Mouse (Mus musculus) MEL (cell line): ENCODE data around the gene Gm20431. TPM values are rescaled to one million over a fixed set of nuclear protein-coding genes. Genes with fewer than 3 reads are reported as not detected.

ENCODE experiments used
- DNase-seq: peaks from one replicate; pipeline ENCODE4 v3.0.0; 2011; ENCODE audit warnings: low read depth, low spot score
- H3K27ac ChIP-seq: 2 replicates; pipeline ENCODE4 v1.5.1; 2012; ENCODE audit warnings: low read depth, mild to moderate bottlenecking, control low read depth, low read length, moderate library complexity; ENCODE audit not compliant: control insufficient read depth
- H3K27me3 ChIP-seq, 2 experiments: fragments of 150-350 bp in 1 of 2; sonication (generic) in 1 of 2; 2 replicates each; pipeline ENCODE4 v1.6.1; 2012; ENCODE audit warnings: low read length in 2 of 2, mild to moderate bottlenecking in 2 of 2, improper control_type of control experiment in 1 of 2, moderate library complexity in 1 of 2; ENCODE audit not compliant: insufficient read depth in 2 of 2, control insufficient read depth in 1 of 2
- H3K36me3 ChIP-seq, 2 experiments: 2 replicates each; pipeline ENCODE4 v1.6.1; 2012 to 2014; ENCODE audit warnings: low read length in 2 of 2, improper control_type of control experiment in 1 of 2, inconsistent platforms in 1 of 2, mild to moderate bottlenecking in 1 of 2; ENCODE audit not compliant: insufficient read depth in 2 of 2, control insufficient read depth in 1 of 2
- H3K4me1 ChIP-seq, 2 experiments: fragments of 150-350 bp in 1 of 2; sonication (generic) in 1 of 2; 2 replicates each; pipeline ENCODE4 v1.6.1; 2012; ENCODE audit warnings: low read length in 2 of 2, improper control_type of control experiment in 1 of 2, mild to moderate bottlenecking in 1 of 2; ENCODE audit not compliant: insufficient read depth in 2 of 2, control insufficient read depth in 1 of 2
- H3K4me3 ChIP-seq, 2 experiments: fragments of 150-350 bp in 1 of 2; sonication (generic) in 1 of 2; 2 replicates each; pipeline ENCODE4 v1.5.1; 2012; ENCODE audit warnings: low read depth in 2 of 2, low read length in 2 of 2, mild to moderate bottlenecking in 2 of 2, moderate library complexity in 2 of 2, control low read depth in 1 of 2, improper control_type of control experiment in 1 of 2; ENCODE audit not compliant: control insufficient read depth in 1 of 2, insufficient read depth in 1 of 2
- H3K79me2 ChIP-seq: 2 replicates; pipeline ENCODE4 v1.6.1; 2012; ENCODE audit warnings: mild to moderate bottlenecking, low read length, moderate library complexity; ENCODE audit not compliant: control insufficient read depth, poor library complexity, insufficient read depth
- H3K9ac ChIP-seq: 2 replicates; pipeline ENCODE4 v1.6.1; 2012; ENCODE audit warnings: low read depth, mild to moderate bottlenecking, control low read depth, low read length, moderate library complexity; ENCODE audit not compliant: control insufficient read depth, poor library complexity, severe bottlenecking
- H3K9me3 ChIP-seq: fragments of 150-350 bp; sonication (generic); replicated peaks from 2 replicates; pipeline ENCODE4 v1.6.1; 2012; ENCODE audit warnings: mild to moderate bottlenecking, low read length, improper control_type of control experiment, moderate library complexity; ENCODE audit not compliant: insufficient read depth
- BHLHE40 ChIP-seq: IDR thresholded peaks from 2 replicates; pipeline ENCODE4 v1.6.1; 2012; ENCODE audit warnings: low read depth, mild to moderate bottlenecking, inconsistent platforms, low read length, improper control_type of control experiment, borderline replicate concordance
- ETS1 ChIP-seq: IDR thresholded peaks from 2 replicates; pipeline ENCODE4 v1.6.1; 2012; ENCODE audit warnings: low read depth, mild to moderate bottlenecking, inconsistent platforms, low read length, improper control_type of control experiment, moderate library complexity
- GATA1 ChIP-seq: IDR thresholded peaks from 2 replicates; pipeline ENCODE4 v1.6.1; 2011; ENCODE audit warnings: low read depth, low read length, improper control_type of control experiment
- JUND ChIP-seq: IDR thresholded peaks from 2 replicates; pipeline ENCODE4 v1.6.1; 2011; ENCODE audit warnings: low read depth, mild to moderate bottlenecking, improper control_type of control experiment, low read length
- KAT2A ChIP-seq: conservative IDR thresholded peaks from 2 replicates; pipeline ENCODE4 v1.6.1; 2012; ENCODE audit warnings: low read depth, low read length, improper control_type of control experiment, inconsistent platforms
- MAZ ChIP-seq: IDR thresholded peaks from 2 replicates; pipeline ENCODE4 v1.6.1; 2012; ENCODE audit warnings: low read depth, mild to moderate bottlenecking, inconsistent platforms, low read length, improper control_type of control experiment
- MXI1 ChIP-seq: IDR thresholded peaks from 2 replicates; pipeline ENCODE4 v1.6.1; 2011; ENCODE audit warnings: mild to moderate bottlenecking, low read depth, low read length, improper control_type of control experiment
- MYC ChIP-seq: IDR thresholded peaks from 2 replicates; pipeline ENCODE4 v1.6.1; 2011; ENCODE audit warnings: low read depth, mild to moderate bottlenecking, low read length, improper control_type of control experiment, moderate library complexity
- NELFE ChIP-seq: IDR thresholded peaks from 2 replicates; pipeline ENCODE4 v1.6.1; 2011; ENCODE audit warnings: low read depth, low read length, improper control_type of control experiment
- NRF1 ChIP-seq: IDR thresholded peaks from 2 replicates; pipeline ENCODE4 v1.6.1; 2014; ENCODE audit warnings: low read depth, mild to moderate bottlenecking, inconsistent platforms, low read length, improper control_type of control experiment, moderate library complexity; ENCODE audit not compliant: poor library complexity, insufficient read depth, severe bottlenecking
- POLR2A ChIP-seq, 2 experiments: IDR thresholded peaks; 2 replicates each; pipeline ENCODE4 v1.6.1; 2011 to 2012; ENCODE audit warnings: low read length in 2 of 2, mild to moderate bottlenecking in 2 of 2, control low read depth in 1 of 2, improper control_type of control experiment in 1 of 2, low read depth in 1 of 2, moderate library complexity in 1 of 2; ENCODE audit not compliant: control insufficient read depth in 1 of 2, insufficient read depth in 1 of 2, poor library complexity in 1 of 2
- RAD21 ChIP-seq: IDR thresholded peaks from 2 replicates; pipeline ENCODE4 v1.6.1; 2011; ENCODE audit warnings: mild to moderate bottlenecking, low read depth, low read length, improper control_type of control experiment
- SIN3A ChIP-seq: IDR thresholded peaks from 2 replicates; pipeline ENCODE4 v1.6.1; 2012; ENCODE audit warnings: low read length, improper control_type of control experiment, inconsistent platforms
- UBTF ChIP-seq: IDR thresholded peaks from 2 replicates; pipeline ENCODE4 v1.6.1; 2012; ENCODE audit warnings: low read depth, mild to moderate bottlenecking, inconsistent platforms, low read length, improper control_type of control experiment, moderate library complexity, borderline replicate concordance; ENCODE audit not compliant: insufficient read depth
- USF2 ChIP-seq, 2 experiments: IDR thresholded peaks; 2 replicates each; pipeline ENCODE4 v1.6.1; 2011 to 2012; ENCODE audit warnings: improper control_type of control experiment in 2 of 2, low read length in 2 of 2, borderline replicate concordance in 1 of 2, inconsistent platforms in 1 of 2, low read depth in 1 of 2, mild to moderate bottlenecking in 1 of 2; ENCODE audit not compliant: insufficient read depth in 1 of 2
- ZKSCAN1 ChIP-seq: IDR thresholded peaks from 2 replicates; pipeline ENCODE4 v1.6.1; 2012; ENCODE audit warnings: low read depth, mild to moderate bottlenecking, inconsistent platforms, low read length, improper control_type of control experiment, moderate library complexity
- polyA plus RNA-seq, 2 experiments: library from polyadenylated mRNA; stranded (reverse) in 1 of 2; unstranded in 1 of 2; fragments of >175 nt in 1 of 2; fragments of >200 nt in 1 of 2; gene quantifications; 2 replicates each; pipeline versions ENCODE4 v1.2.1 to v1.2.4; 2012; ENCODE audit warnings: low replicate concordance in 2 of 2, low read depth in 1 of 2; ENCODE audit not compliant: insufficient read length in 2 of 2, insufficient read depth in 1 of 2, missing spikeins in 1 of 2
- total RNA-seq: library from RNA; depleted of rRNA; stranded (reverse); fragments of 300-350 nt; gene quantifications from 2 replicates; pipeline ENCODE4 v1.2.3, GENCODE M21; 2012

Gm20431 gene
- total and polyA plus RNA-seq, 3 experiments: 5.9 to 8.1 TPM; not detected in 1

DNA sequence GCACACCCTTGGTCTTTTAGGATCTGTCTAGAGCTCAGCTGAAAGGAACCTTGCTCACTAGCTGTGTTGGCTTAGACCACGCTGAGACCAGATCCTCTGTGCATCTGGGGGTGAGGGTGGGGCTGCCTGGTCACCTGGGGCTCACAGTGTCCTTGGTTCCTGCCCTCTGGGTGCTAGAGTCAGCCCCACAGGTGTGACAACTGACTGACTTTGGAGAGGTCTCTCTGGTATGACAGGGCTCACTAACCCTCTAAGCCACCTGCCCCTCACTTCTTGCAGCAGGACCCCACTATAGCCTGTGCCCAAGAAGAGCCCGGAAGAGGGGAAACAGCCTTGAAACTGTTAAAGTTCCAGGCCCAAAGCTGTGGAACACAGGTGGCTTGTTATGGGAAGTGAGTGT lies 58.9 kb downstream of the Gm20431 start:
- no peak for TF ChIP-seq POLR2A (IDR thresholded peaks at IDR 0.05; ENCODE audit: control insufficient read depth in 1 of 2, insufficient read depth in 1 of 2, low read depth in 1 of 2, low read length in 2 of 2, poor library complexity in 1 of 2)
- no peak for TF ChIP-seq ZKSCAN1
- no peak for TF ChIP-seq UBTF
- TF ChIP-seq NRF1: no peak
- no peak for TF ChIP-seq MXI1
- TF ChIP-seq KAT2A: no peak
- no peak for TF ChIP-seq MAZ
- TF ChIP-seq SIN3A: no peak
- TF ChIP-seq ETS1: no peak
- no peak for TF ChIP-seq RAD21
- no peak for TF ChIP-seq JUND
- no peak for TF ChIP-seq MYC
- TF ChIP-seq, all 39 proteins: peak for 0

GRCm38 (mm10) chr2:167600481-167600995 lies 60.8 kb downstream of the Gm20431 start:
- H3K4me1 ChIP-seq: no peaks in the 10 kb centered on the region
- TF ChIP-seq BHLHE40: no peak
- no peak for TF ChIP-seq ZKSCAN1
- TF ChIP-seq USF2 (IDR thresholded peaks at IDR 0.05; ENCODE audit: borderline replicate concordance in 1 of 2, insufficient read depth in 1 of 2, low read depth in 1 of 2, low read length in 2 of 2): no peak
- no peak for TF ChIP-seq NELFE
- no peak for TF ChIP-seq ETS1
- TF ChIP-seq GATA1: no peak
- no peaks in the 10 kb centered on the region for H3K79me2 ChIP-seq
- H3K27ac ChIP-seq: no peak overlapping the region
- DNase-seq: no peak
- no peak overlapping the region for H3K9ac ChIP-seq
- no peak overlapping the region for H3K4me3 ChIP-seq
- H3K36me3 ChIP-seq: no peaks in the 10 kb centered on the region
- H3K27me3 ChIP-seq: no peaks in the 10 kb centered on the region
- no peaks in the 10 kb centered on the region for H3K9me3 ChIP-seq

More for the DNA sequence above, 58.9 kb downstream of the Gm20431 start:
- Histone ChIP-seq H3K9ac (no peak overlapping the region), H3K4me3 (no peak overlapping the region), H3K4me1 (no peaks in the 10 kb centered on the region), H3K9me3 (no peaks in the 10 kb centered on the region), H3K36me3 (no peaks in the 10 kb centered on the region), H3K27ac (no peak overlapping the region), H3K27me3 (no peaks in the 10 kb centered on the region), H3K79me2 (no peaks in the 10 kb centered on the region)
- DNase-seq: no peak
